Mouse (Mus musculus) spleen, adult 2 months (tissue): ENCODE results near the gene Slc19a1.

Source experiments
- CTCF ChIP-seq: fragments of 200-500 bp; IDR thresholded peaks from 2 replicates; pipeline ENCODE4 v1.5.1; 2011; ENCODE audit warnings: mild to moderate bottlenecking, inconsistent platforms; ENCODE audit not compliant: insufficient read depth, insufficient read length, insufficient replicate concordance; ENCODE audit errors: extremely low read depth
- POLR2A ChIP-seq: fragments of 200-500 bp; IDR thresholded peaks from 2 replicates; pipeline ENCODE4 v1.6.1; 2011; ENCODE audit warnings: low read depth, low read length, inconsistent platforms

GRCm38 (mm10) chr10:77090063-77090462 is 58.0 kb downstream of the Slc19a1 start:
- no peak for TF ChIP-seq CTCF
- no peak for TF ChIP-seq POLR2A
